Mouse (Mus musculus): ENCODE data around the gene Rb1.

DNA sequence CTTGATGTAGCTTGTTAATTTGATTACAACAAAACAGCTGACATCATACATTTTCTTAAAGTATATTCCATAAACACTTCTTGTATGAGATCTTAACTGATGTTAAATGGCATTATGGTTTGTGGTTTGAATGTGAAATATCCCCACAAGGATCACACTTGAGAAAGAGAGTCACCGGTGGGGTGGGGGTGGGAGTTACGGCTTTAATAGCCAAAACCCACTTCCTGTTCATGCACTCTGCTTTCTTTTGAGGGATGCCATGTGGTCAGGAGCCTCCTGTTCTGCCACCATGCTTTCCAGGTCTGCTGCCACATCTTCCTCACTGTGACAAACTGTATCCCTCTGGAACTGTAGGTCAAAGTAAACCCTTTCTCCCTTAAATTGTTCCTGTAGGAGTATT is 35.7 kb downstream of the Rb1 start:
- TF ChIP-seq EP300 (optimal IDR thresholded peaks at IDR 0.05), result no peak
- TF ChIP-seq CTCF (IDR thresholded peaks at IDR 0.05; ENCODE audit: low read depth), result no peak

All from stomach, postnatal 0 days (tissue).